In the genomic region with DNA sequence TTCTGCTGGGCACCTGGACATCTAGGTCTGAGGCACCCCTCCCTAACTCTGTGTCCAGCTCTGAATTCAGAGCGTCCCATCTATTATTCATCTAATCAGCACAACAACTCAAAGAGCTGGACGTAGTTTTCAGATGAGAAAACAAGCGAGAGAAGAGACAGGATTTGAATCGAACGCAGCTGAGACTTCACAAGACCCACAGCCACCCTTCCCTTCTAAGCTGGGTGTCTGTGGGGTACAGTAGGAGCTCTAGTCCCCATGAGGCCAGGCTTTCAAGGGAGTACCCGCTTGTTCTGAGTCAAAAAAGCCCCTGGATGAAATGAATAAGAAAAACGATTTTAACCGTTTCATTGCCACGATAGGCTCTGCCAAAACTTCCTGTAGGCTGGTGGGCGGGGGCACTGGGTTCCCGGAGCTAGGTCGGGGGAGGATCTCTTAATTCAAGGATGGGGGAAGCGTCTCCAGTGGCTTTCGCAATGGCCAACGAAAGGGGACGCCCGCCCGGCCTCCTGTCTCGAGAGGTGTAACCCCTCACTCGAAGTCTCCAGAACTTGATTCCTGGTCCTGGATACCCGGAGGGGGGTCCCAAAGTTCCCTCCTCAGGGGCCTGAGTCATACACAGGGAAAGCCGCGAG, we compare ENCODE assay signal across 9 mouse cellular contexts. TPM values are rescaled to one million over a fixed set of nuclear protein-coding genes. Genes with fewer than 3 reads are reported as not detected.
DNase-seq lines count a peak whose midpoint lies in the region; TF ChIP-seq lines count a peak whose summit lies in the region.
"Had no signal": no experiment of that assay in that cellular context is flagged by ENCODE, and none has a peak within 500 bp of the region (broad histone marks: within the 10 kb centered on the region; RNA-seq: fewer than 3 reads in every experiment).

No protein-coding gene starts in this region.

- intact Hi-C loops in heart, adult 2 months (cut with DNase I) = no loop called here
- intact Hi-C loops in heart, postnatal 36 days (cut with DNase I) = no loop called here

- peak overlapping the region; percentile 79 for H3K4me3 ChIP-seq in heart, adult 2 months
- H3K4me3 ChIP-seq in forebrain, embryonic 10.5 days = peak overlapping the region; percentile 62

- peak overlapping the region; percentile 57 for H3K9ac ChIP-seq in heart, adult 2 months (ENCODE audit: low read depth, low read length)

- no peak for DNase-seq in heart, adult 2 months
- DNase-seq in heart, postnatal 36 days = no peak
- peak; percentile 78 for DNase-seq in CD4-positive helper T cell, adult 2 months (ENCODE audit: low read depth, low spot score)
- DNase-seq in forebrain, embryonic 10.5 days (ENCODE audit: extremely low spot score, low spot score) = no peak
- peak; percentile 53 for DNase-seq in liver
- peak; percentile 71 for DNase-seq in naive thymus-derived CD4-positive, alpha-beta T cell, adult 2 months (ENCODE audit: low read depth)
- DNase-seq in cerebellum, postnatal 36 days = no peak
- no peak for DNase-seq in right cerebral cortex, postnatal 14 days

- no peaks in the 10 kb centered on the region for H3K36me3 ChIP-seq in heart, adult 2 months (ENCODE audit: control insufficient read depth, insufficient read depth, low read length)
- H3K36me3 ChIP-seq in forebrain, embryonic 10.5 days (replicated peaks) = no peaks in the 10 kb centered on the region

- H3K9me3 ChIP-seq in forebrain, embryonic 10.5 days = no peaks in the 10 kb centered on the region

- no peaks in the 10 kb centered on the region for H3K79me2 ChIP-seq in heart, adult 2 months (replicated peaks; ENCODE audit: control insufficient read depth, insufficient read depth, low read length)

- peaks cover 21% of the 10 kb centered on the region for H3K4me1 ChIP-seq in heart, adult 2 months (ENCODE audit: control insufficient read depth, insufficient read depth, low read length)
- H3K4me1 ChIP-seq in forebrain, embryonic 10.5 days = peaks cover 59% of the 10 kb centered on the region

- H3K27ac ChIP-seq in heart, adult 2 months = peak overlapping the region; percentile 87
- H3K27ac ChIP-seq in forebrain, embryonic 10.5 days = peak overlapping the region; percentile 83

- no peaks in the 10 kb centered on the region for H3K27me3 ChIP-seq in heart, adult 2 months (ENCODE audit: control insufficient read depth, insufficient read depth, low read length)
- H3K27me3 ChIP-seq in forebrain, embryonic 10.5 days (ENCODE audit: poor library complexity, severe bottlenecking) = peaks cover 85% of the 10 kb centered on the region
- H3K27me3 ChIP-seq: Patski had no signal

- TF ChIP-seq CTCF in heart, adult 2 months (IDR thresholded peaks at IDR 0.05) = no peak

- 9% methylated on average over 23 of the region's 23 CpGs for WGBS in heart, adult 2 months
- under 1% methylated on average over 23 of the region's 23 CpGs for WGBS in forebrain, embryonic 10.5 days

- TF ChIP-seq POLR2A in heart, adult 2 months (IDR thresholded peaks at IDR 0.05; ENCODE audit: insufficient read depth, low read depth, low read length) = no peak

- TF ChIP-seq EP300 in heart, adult 2 months (IDR thresholded peaks at IDR 0.05; ENCODE audit: insufficient read depth, low read depth, low read length) = no peak

RNA-seq across cellular contexts. Expression of a gene that starts 5.2 kb away (rescaled TPM):
- 1 to 10 TPM; 2.0 TPM for total RNA-seq in heart, adult 2 months (2021)
- 2.3 and 2.4 TPM in 2 replicates for polyA plus RNA-seq in heart, adult 2 months (2012; rRNA removed)
- 1 to 10 TPM; 2.7 to 2.9 TPM for total RNA-seq in heart, postnatal 36 days (2021)
- 18.3 and 19.0 TPM in 2 replicates for polyA plus RNA-seq in forebrain, embryonic 10.5 days (2016; fragmentation: Nextera tagmentation; extraction: Ambion mirVana)

RNA-seq across cellular contexts. Expression of a gene that starts 6.6 kb away (rescaled TPM):
- 10 to 100 TPM; 10.4 to 19.0 TPM for total RNA-seq in heart, adult 2 months (2021)
- polyA plus RNA-seq in heart, adult 2 months (2012; rRNA removed) = 13.1 and 17.3 TPM in 2 replicates
- total RNA-seq in heart, postnatal 36 days (2021) = 10 to 100 TPM; 14.9 to 26.9 TPM
- polyA plus RNA-seq in forebrain, embryonic 10.5 days (2016; fragmentation: Nextera tagmentation; extraction: Ambion mirVana) = 3.8 and 4.0 TPM in 2 replicates

RNA-seq across cellular contexts. Expression of a gene that starts 15.6 kb away (rescaled TPM):
- total RNA-seq in heart, adult 2 months (2021) = 10 to 100 TPM; 38.1 to 50.5 TPM
- polyA plus RNA-seq in heart, adult 2 months (2012; rRNA removed) = 33.7 and 46.3 TPM in 2 replicates
- 10 to 100 TPM; 48.6 to 56.7 TPM for total RNA-seq in heart, postnatal 36 days (2021)
- 163 and 173 TPM in 2 replicates for polyA plus RNA-seq in forebrain, embryonic 10.5 days (2016; fragmentation: Nextera tagmentation; extraction: Ambion mirVana)

RNA-seq across cellular contexts. Expression of a gene that starts 15.8 kb away (rescaled TPM):
- 100 to 1,000 TPM; 591 to 662 TPM for total RNA-seq in heart, adult 2 months (2021)
- polyA plus RNA-seq in heart, adult 2 months (2012; rRNA removed) = 464 and 584 TPM in 2 replicates
- 100 to 1,000 TPM; 633 to 676 TPM for total RNA-seq in heart, postnatal 36 days (2021)
- polyA plus RNA-seq in forebrain, embryonic 10.5 days (2016; fragmentation: Nextera tagmentation; extraction: Ambion mirVana) = 1,199 and 1,255 TPM in 2 replicates

RNA-seq across cellular contexts. Expression of a gene that starts 15.9 kb away (rescaled TPM):
- 1 to 10 TPM; 1.3 to 2.1 TPM for total RNA-seq in heart, adult 2 months (2021)
- not detected in 2 replicates for polyA plus RNA-seq in heart, adult 2 months (2012; rRNA removed)
- total RNA-seq in heart, postnatal 36 days (2021) = 1 to 10 TPM in 1 of 2 experiments, not detected in 1; 1.0 TPM
- not detected in 2 replicates for polyA plus RNA-seq in forebrain, embryonic 10.5 days (2016; fragmentation: Nextera tagmentation; extraction: Ambion mirVana)

Comparison
In these comparisons a context has a peak if more than half of its experiments do, and no peak if none do; other contexts are left out.
1. DNase-seq: peak in CD4-positive helper T cell, adult 2 months (single experiment), liver (single experiment) and naive thymus-derived CD4-positive, alpha-beta T cell, adult 2 months (single experiment); none in heart, adult 2 months (0 of 2), heart, postnatal 36 days (0 of 2), forebrain, embryonic 10.5 days (single experiment), cerebellum, postnatal 36 days (0 of 2) and right cerebral cortex, postnatal 14 days (single experiment).